Mouse (Mus musculus) left cerebral cortex, postnatal 36 days (tissue): ENCODE measurements at regions not wholly inside any gene's neighbourhood (a gene's known extent, or its start where the extent isn't known, plus 50 kb on each side); places are given as distances from the start of the nearest gene placed in this dataset.

Experiments
- DNase-seq, 2 experiments: peaks; one replicate each; pipeline ENCODE4 v3.0.0; 2021 to 2022; ENCODE audit warnings: low spot score in 2 of 2, mixed read lengths in 1 of 2
- intact Hi-C: fragments of 180-260 bp; cut with DNase I; formaldehyde crosslinking; loops from one replicate; pipeline ENCODE4 v1.15.1; 2025

GRCm38 (mm10) chr17:87501098-87501497 lies 54.4 kb upstream of the Calm2 start:
- DNase-seq: no peak
- intact Hi-C loops: loop anchor here (5.0 kb wide), 1 partner anchor 54 kb away; the partner anchor contains the start of gene Calm2

GRCm38 (mm10) chr17:87501687-87502387 lies 55.1 kb upstream of the Calm2 start:
- peak; percentile 75 to 80 for DNase-seq
- intact Hi-C loops: loop anchor here (5.0 kb wide), 1 partner anchor 55 kb away; the partner anchor contains the start of gene Calm2

GRCm38 (mm10) chr17:87502388-87503369 lies 55.9 kb upstream of the Calm2 start:
- intact Hi-C loops: loop anchor here (5.0 kb wide), 1 partner anchor 55 kb away; the partner anchor contains the start of gene Calm2
- no peak for DNase-seq

GRCm38 (mm10) chr17:87503491-87503890 lies 56.8 kb upstream of the Calm2 start:
- intact Hi-C loops: loop anchor here (5.0 kb wide), 1 partner anchor 56 kb away; the partner anchor contains the start of gene Calm2

GRCm38 (mm10) chr17:87504960-87505681 lies 58.4 kb upstream of the Calm2 start:
- DNase-seq: peak; percentile 26 to 30

More at GRCm38 (mm10) chr17:87503491-87503890, 56.8 kb upstream of the Calm2 start:
- no peak for DNase-seq

GRCm38 (mm10) chr17:87507848-87508247 lies 61.1 kb upstream of the Calm2 start:
- intact Hi-C loops: no loop called here

More at GRCm38 (mm10) chr17:87504960-87505681, 58.4 kb upstream of the Calm2 start:
- intact Hi-C loops: loop anchor here (5.0 kb wide), 1 partner anchor 58 kb away; the partner anchor contains the start of gene Calm2

GRCm38 (mm10) chr17:87508582-87509253 lies 62.0 kb upstream of the Calm2 start:
- no peak for DNase-seq
- intact Hi-C loops: no loop called here

More at GRCm38 (mm10) chr17:87507848-87508247, 61.1 kb upstream of the Calm2 start:
- DNase-seq: no peak

GRCm38 (mm10) chr17:87512000-87512611 lies 65.4 kb upstream of the Calm2 start:
- intact Hi-C loops: no loop called here
- DNase-seq: no peak

GRCm38 (mm10) chr17:87513822-87514221 lies 67.1 kb upstream of the Calm2 start:
- intact Hi-C loops: no loop called here
- no peak for DNase-seq

GRCm38 (mm10) chr17:87514366-87515126 lies 67.8 kb upstream of the Calm2 start:
- DNase-seq: no peak
- intact Hi-C loops: no loop called here

- DNase-seq: no peak
- intact Hi-C loops: no loop called here
These were observed 70.5 kb upstream of the Calm2 start for GRCm38 (mm10) chr17:87517258-87517657.

GRCm38 (mm10) chr17:87519454-87519853 lies 72.7 kb upstream of the Calm2 start:
- intact Hi-C loops: no loop called here
- no peak for DNase-seq

GRCm38 (mm10) chr17:87520841-87521240 lies 74.1 kb upstream of the Calm2 start:
- intact Hi-C loops: no loop called here
- no peak for DNase-seq

- intact Hi-C loops: loop anchor here (2.0 kb wide), 1 partner anchor 75 kb away; the partner anchor contains the start of gene Calm2
- peak; percentile 47 to 51 for DNase-seq
These were observed 75.0 kb upstream of the Calm2 start for GRCm38 (mm10) chr17:87521622-87522151.

- DNase-seq: peak; percentile 47 to 52
- intact Hi-C loops: loop anchor here (2.0 kb wide), 1 partner anchor 76 kb away; the partner anchor contains the start of gene Calm2
These were observed 75.9 kb upstream of the Calm2 start for GRCm38 (mm10) chr17:87522500-87523091.

GRCm38 (mm10) chr17:87523643-87524042 lies 76.9 kb upstream of the Calm2 start:
- no peak for DNase-seq
- intact Hi-C loops: loop anchor here (2.0 kb wide), 1 partner anchor 77 kb away; the partner anchor contains the start of gene Calm2

- intact Hi-C loops: no loop called here
- no peak for DNase-seq
These were observed 80.4 kb upstream of the Calm2 start for GRCm38 (mm10) chr17:87527174-87527573.
